Mouse (Mus musculus) hindbrain, embryonic 16.5 days (tissue): ENCODE data around the gene Pik3r3. TPM values are rescaled to one million over a fixed set of nuclear protein-coding genes. Genes with fewer than 3 reads are reported as not detected.
"Not testable (repeated sequence)": the region's sequence is repeated elsewhere in the genome, so short reads cannot be mapped to it uniquely, and the experiment has no call there.

Experiments used
- ATAC-seq: fragments of 200-750 bp; cut with Nextera tagmentation; 2 replicates; pipeline ENCODE4 v1.8.0; 2017; ENCODE audit warnings: moderate TSS enrichment, moderate library complexity
- H3K27ac ChIP-seq: fragments of 300-500 bp; sonication (generic); 2 replicates; pipeline ENCODE4 v1.5.1; 2014; ENCODE audit warnings: low read depth, mild to moderate bottlenecking, control low read depth, low read length, moderate library complexity
- H3K27me3 ChIP-seq: fragments of 300-500 bp; sonication (generic); replicated peaks from 2 replicates; pipeline ENCODE4 v1.6.1; 2014; ENCODE audit warnings: low read length; ENCODE audit not compliant: control insufficient read depth, insufficient read depth
- H3K36me3 ChIP-seq: fragments of 300-500 bp; sonication (generic); 2 replicates; pipeline ENCODE4 v1.6.1; 2014; ENCODE audit warnings: mild to moderate bottlenecking, low read length, moderate library complexity, mixed read lengths; ENCODE audit not compliant: control insufficient read depth, insufficient read depth
- H3K4me1 ChIP-seq: fragments of 300-500 bp; sonication (generic); 2 replicates; pipeline ENCODE4 v1.6.1; 2014; ENCODE audit warnings: low read depth, low read length; ENCODE audit not compliant: control insufficient read depth, insufficient read depth
- H3K4me2 ChIP-seq: fragments of 300-500 bp; sonication (generic); 2 replicates; pipeline ENCODE4 v1.6.1; 2014; ENCODE audit warnings: mild to moderate bottlenecking, low read length, control low read depth, moderate library complexity
- H3K4me3 ChIP-seq: fragments of 300-500 bp; sonication (generic); 2 replicates; pipeline ENCODE4 v1.5.1; 2014; ENCODE audit warnings: mild to moderate bottlenecking, low read length, control low read depth, moderate library complexity
- H3K9ac ChIP-seq: fragments of 300-500 bp; sonication (generic); 2 replicates; pipeline ENCODE4 v1.6.1; 2014; ENCODE audit warnings: low read depth, mild to moderate bottlenecking, control low read depth, low read length, moderate library complexity
- H3K9me3 ChIP-seq: fragments of 300-500 bp; sonication (generic); 2 replicates; pipeline ENCODE4 v1.6.1; 2014; ENCODE audit warnings: mild to moderate bottlenecking, low read length, moderate library complexity; ENCODE audit not compliant: control insufficient read depth
- WGBS: fragments of 180-500 bp; shearing (Covaris S2); extraction: QIAGEN DNeasy Blood & Tissue Kit; methylation state at CpG from one replicate; pipeline ENCODE4 v1.1.7; 2014; 5-methylcytosine and 5-hydroxymethylcytosine counted together
- polyA plus RNA-seq: library from polyadenylated mRNA; unstranded; fragments of >200 nt; fragmentation: Nextera tagmentation; extraction: Ambion mirVana; gene quantifications from 2 replicates; pipeline ENCODE4 v1.2.1, GENCODE M21; 2015

Pik3r3 gene
- polyA plus RNA-seq, 1 experiment from 2014 or later, result 47.4 TPM

GRCm38 (mm10) chr4:116244240-116244639 is 22.8 kb downstream of the Pik3r3 start:
- H3K27ac ChIP-seq, result no peak overlapping the region
- H3K36me3 ChIP-seq, result no peaks in the 10 kb centered on the region
- no peak for ATAC-seq
- no peak overlapping the region for H3K4me2 ChIP-seq
- H3K4me1 ChIP-seq, result no peaks in the 10 kb centered on the region
- H3K27me3 ChIP-seq, result no peaks in the 10 kb centered on the region
- no peak overlapping the region for H3K9ac ChIP-seq
- H3K4me3 ChIP-seq, result no peak overlapping the region
- WGBS, result 65% methylated on average over 2 of the region's 2 CpGs
- no peaks in the 10 kb centered on the region for H3K9me3 ChIP-seq

- not testable (repeated sequence) for H3K36me3 ChIP-seq, H3K9ac ChIP-seq, H3K4me3 ChIP-seq, H3K4me2 ChIP-seq, H3K4me1 ChIP-seq, H3K9me3 ChIP-seq, H3K27me3 ChIP-seq, H3K27ac ChIP-seq, ATAC-seq
- 49% methylated on average over 3 of the region's 3 CpGs for WGBS
Observed at GRCm38 (mm10) chr4:116245926-116246325, 24.5 kb downstream of the Pik3r3 start.

- Histone ChIP-seq H3K27me3 (no peaks in the 10 kb centered on the region), H3K4me2 (no peak overlapping the region), H3K27ac (no peak overlapping the region), H3K9me3 (no peaks in the 10 kb centered on the region), H3K36me3 (no peaks in the 10 kb centered on the region), H3K4me3 (no peak overlapping the region), H3K9ac (no peak overlapping the region), H3K4me1 (no peaks in the 10 kb centered on the region)
- ATAC-seq, result no peak
- 92% methylated on average over 3 of the region's 3 CpGs for WGBS
Observed at GRCm38 (mm10) chr4:116249986-116250385, 28.6 kb downstream of the Pik3r3 start.

GRCm38 (mm10) chr4:116268220-116268619 is 46.8 kb downstream of the Pik3r3 start:
- Histone ChIP-seq H3K4me3 (no peak overlapping the region), H3K9me3 (no peaks in the 10 kb centered on the region), H3K27ac (no peak overlapping the region), H3K4me1 (no peaks in the 10 kb centered on the region), H3K27me3 (no peaks in the 10 kb centered on the region), H3K36me3 (peaks cover 16% of the 10 kb centered on the region; the same call in 1 of the 2 replicates), H3K9ac (no peak overlapping the region), H3K4me2 (no peak overlapping the region)
- ATAC-seq, result no peak
- 96% methylated on average over 6 of the region's 6 CpGs for WGBS

GRCm38 (mm10) chr4:116282211-116282610 is 60.8 kb downstream of the Pik3r3 start:
- Histone ChIP-seq H3K27me3 (no peaks in the 10 kb centered on the region), H3K27ac (no peak overlapping the region), H3K36me3 (peaks cover 13% of the 10 kb centered on the region), H3K9ac (no peak overlapping the region), H3K9me3 (no peaks in the 10 kb centered on the region), H3K4me2 (no peak overlapping the region), H3K4me3 (no peak overlapping the region), H3K4me1 (no peaks in the 10 kb centered on the region)
- 79% methylated on average over 2 of the region's 2 CpGs for WGBS
- no peak for ATAC-seq

- H3K4me1 ChIP-seq, result no peaks in the 10 kb centered on the region
- no peak overlapping the region for H3K27ac ChIP-seq
- ATAC-seq, result no peak
- H3K4me3 ChIP-seq, result no peak overlapping the region
- 81% methylated on average over 6 of the region's 6 CpGs for WGBS
- no peak overlapping the region for H3K9ac ChIP-seq
- no peak overlapping the region for H3K4me2 ChIP-seq
- H3K27me3 ChIP-seq, result no peaks in the 10 kb centered on the region
- H3K36me3 ChIP-seq, result peaks cover 38% of the 10 kb centered on the region
- no peaks in the 10 kb centered on the region for H3K9me3 ChIP-seq
Observed at GRCm38 (mm10) chr4:116291561-116291960, 70.1 kb downstream of the Pik3r3 start.

GRCm38 (mm10) chr4:116293296-116293695 is 71.9 kb downstream of the Pik3r3 start:
- no peak for ATAC-seq
- no peak overlapping the region for H3K4me2 ChIP-seq
- no peak overlapping the region for H3K9ac ChIP-seq
- WGBS, result 89% methylated on average over 12 of the region's 12 CpGs
- H3K4me3 ChIP-seq, result no peak overlapping the region
- H3K9me3 ChIP-seq, result no peaks in the 10 kb centered on the region
- H3K36me3 ChIP-seq, result peaks cover 27% of the 10 kb centered on the region
- H3K4me1 ChIP-seq, result no peaks in the 10 kb centered on the region
- H3K27ac ChIP-seq, result no peak overlapping the region
- no peaks in the 10 kb centered on the region for H3K27me3 ChIP-seq

GRCm38 (mm10) chr4:116300878-116301355 is 79.5 kb downstream of the Pik3r3 start:
- H3K4me2 ChIP-seq, result no peak overlapping the region
- WGBS, result 80% methylated on average over 4 of the region's 4 CpGs
- no peak for ATAC-seq

GRCm38 (mm10) chr4:116304551-116304950 is 83.1 kb downstream of the Pik3r3 start:
- Histone ChIP-seq H3K27ac (no peak overlapping the region), H3K4me3 (no peak overlapping the region), H3K4me2 (no peak overlapping the region), H3K27me3 (no peaks in the 10 kb centered on the region), H3K4me1 (no peaks in the 10 kb centered on the region), H3K9me3 (no peaks in the 10 kb centered on the region), H3K36me3 (peaks cover 33% of the 10 kb centered on the region), H3K9ac (no peak overlapping the region)
- ATAC-seq, result no peak
- 13% methylated on average over 1 of the region's 1 CpGs for WGBS

More at GRCm38 (mm10) chr4:116300878-116301355, 79.5 kb downstream of the Pik3r3 start:
- peaks cover 5% of the 10 kb centered on the region; the same call in 1 of the 2 replicates for H3K36me3 ChIP-seq
- H3K9ac ChIP-seq, result no peak overlapping the region
- H3K27me3 ChIP-seq, result no peaks in the 10 kb centered on the region
- no peaks in the 10 kb centered on the region for H3K9me3 ChIP-seq
- no peaks in the 10 kb centered on the region for H3K4me1 ChIP-seq
- H3K27ac ChIP-seq, result no peak overlapping the region
- no peak overlapping the region for H3K4me3 ChIP-seq

- H3K27ac ChIP-seq, result no peak overlapping the region
- no peak overlapping the region for H3K9ac ChIP-seq
- no peak overlapping the region for H3K4me3 ChIP-seq
- H3K4me1 ChIP-seq, result no peaks in the 10 kb centered on the region
- no peaks in the 10 kb centered on the region for H3K27me3 ChIP-seq
- 96% methylated on average over 4 of the region's 4 CpGs for WGBS
- peaks cover 48% of the 10 kb centered on the region for H3K36me3 ChIP-seq
- H3K4me2 ChIP-seq, result no peak overlapping the region
- no peaks in the 10 kb centered on the region for H3K9me3 ChIP-seq
- no peak for ATAC-seq
Observed at GRCm38 (mm10) chr4:116317575-116317974, 96.2 kb downstream of the Pik3r3 start.
